Mouse (Mus musculus): ENCODE measurements at regions not wholly inside any gene's neighbourhood (a gene's known extent, or its start where the extent isn't known, plus 50 kb on each side); places are given as distances from the start of the nearest gene placed in this dataset.

- no peak for TF ChIP-seq CTCF (IDR thresholded peaks at IDR 0.05; ENCODE audit: low read depth, low read length)
- no peak for TF ChIP-seq POLR2A (IDR thresholded peaks at IDR 0.05; ENCODE audit: extremely low read depth, insufficient read depth, low read length)
Measured at GRCm38 (mm10) chr14:99383170-99383569, 84.7 kb downstream of the Klf5 start.
